Mouse (Mus musculus) naive thymus-derived CD4-positive, alpha-beta T cell, adult 5 months (primary cell): ENCODE results near the gene Myo18a. TPM values are rescaled to one million over a fixed set of nuclear protein-coding genes. Genes with fewer than 3 reads are reported as not detected.

Experiments used
- polyA plus RNA-seq: library from polyadenylated mRNA; unstranded; fragments of 100-300 nt; shearing (Covaris generic); gene quantifications from one replicate; pipeline ENCODE4 v1.2.1, GENCODE M21; 2017

Myo18a gene
- 32.0 TPM for polyA plus RNA-seq

DNA sequence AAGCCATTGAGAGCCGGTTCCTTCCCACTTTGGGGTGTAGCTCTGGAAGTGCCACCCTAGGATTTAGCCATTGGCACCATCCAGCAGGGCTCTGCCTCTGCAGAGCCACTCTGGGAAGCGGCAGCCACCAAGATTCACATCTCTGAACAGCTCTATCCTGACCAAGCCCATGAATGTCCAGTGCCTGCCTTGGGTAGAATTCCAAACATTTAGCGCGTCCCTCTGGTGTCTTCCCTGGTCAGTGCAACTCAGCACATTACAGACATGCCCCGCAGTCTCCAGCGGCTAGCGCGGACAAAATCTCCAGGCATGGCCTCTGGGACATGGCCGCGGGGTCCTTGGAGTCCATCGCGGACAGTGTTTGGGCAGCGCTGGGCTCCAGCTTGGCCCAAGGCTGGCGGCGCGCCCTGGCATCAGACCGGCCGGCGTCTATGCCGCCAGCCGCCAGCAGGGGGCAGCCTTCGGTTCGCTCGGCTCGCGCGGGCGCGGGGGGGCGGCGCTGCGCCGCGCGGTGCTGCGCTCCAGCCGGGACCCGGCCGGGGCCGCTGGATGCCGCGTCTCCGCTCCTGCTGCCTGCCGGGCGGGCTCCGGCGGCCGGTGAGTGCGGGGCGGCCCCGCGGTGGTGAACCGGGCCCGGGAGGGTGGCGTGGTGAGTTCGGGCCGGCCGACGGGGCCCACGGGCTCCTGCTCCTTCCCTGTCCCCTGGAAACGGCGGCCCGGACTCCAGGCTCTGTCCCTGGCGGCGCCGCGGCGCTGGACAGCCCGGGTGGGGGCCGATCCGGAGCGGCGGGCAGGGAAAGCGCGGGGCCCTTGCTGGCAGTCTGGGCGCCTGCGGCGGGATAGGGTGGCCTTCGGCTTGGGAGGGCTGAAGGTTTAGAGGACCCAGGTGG is at the start of gene Myo18a:
TSS of gene Myo18a (plus strand) at position 464 of the 890 bp plus-strand sequence.

GRCm38 (mm10) chr11:77725183-77725582 is 37.9 kb upstream of the Myo18a start, which contains the start of gene Cryba1:
Gene Cryba1 (minus strand): TSS chr11:77725283.

GRCm38 (mm10) chr11:77787707-77788106 is 24.7 kb downstream of the Myo18a start, which contains the start of gene Gm10277:
Gene Gm10277 (minus strand): TSS chr11:77787747.

GRCm38 (mm10) chr11:77893787-77894718 is 131.0 kb downstream of the Myo18a start, which contains the start of gene Pipox:
Gene Pipox (minus strand): TSS chr11:77894096.

Other genes with a start within 250 kb of the Myo18a start
- gene Abhd15, start 248.1 kb upstream of the Myo18a start, polyA plus RNA-seq: 3.3 TPM
- 22.4 TPM for gene Trp53i13, start 247.3 kb upstream of the Myo18a start, polyA plus RNA-seq
- 0.60 TPM for gene Gm10392, start 244.0 kb upstream of the Myo18a start, polyA plus RNA-seq
- 10.0 TPM for gene Taok1, start 155.4 kb upstream of the Myo18a start, polyA plus RNA-seq
- 109 TPM for gene Nufip2, start 77.1 kb upstream of the Myo18a start, polyA plus RNA-seq
- not detected for gene Cryba1, start 38.0 kb upstream of the Myo18a start, polyA plus RNA-seq
- gene Gm10277, start 24.5 kb downstream of the Myo18a start, polyA plus RNA-seq: 0.15 TPM
- not detected for gene Pipox, start 130.8 kb downstream of the Myo18a start, polyA plus RNA-seq
- not detected for gene Sez6, start 167.6 kb downstream of the Myo18a start, polyA plus RNA-seq
- gene Phf12, start 219.5 kb downstream of the Myo18a start, polyA plus RNA-seq: 48.0 TPM